Mouse (Mus musculus) heart, embryonic 11.5 days (tissue): ENCODE data around the gene Ankrd1. TPM values are rescaled to one million over a fixed set of nuclear protein-coding genes. Genes with fewer than 3 reads are reported as not detected.

Experiments used
- ATAC-seq: fragments of 200-750 bp; cut with Nextera tagmentation; replicated peaks from 2 replicates; pipeline ENCODE4 v1.8.0; 2017; ENCODE audit warnings: moderate library complexity; ENCODE audit not compliant: insufficient number of reproducible peaks, low FRiP score, low TSS enrichment
- H3K27ac ChIP-seq: fragments of 300-500 bp; sonication (generic); 2 replicates; pipeline ENCODE4 v1.5.1; 2014; ENCODE audit warnings: mild to moderate bottlenecking, low read depth, low read length
- H3K27me3 ChIP-seq: fragments of 300-500 bp; sonication (generic); 2 replicates; pipeline ENCODE4 v1.6.1; 2014; ENCODE audit warnings: mild to moderate bottlenecking, low read length, mixed read lengths; ENCODE audit not compliant: control insufficient read depth, insufficient read depth
- H3K36me3 ChIP-seq: fragments of 300-500 bp; sonication (generic); 2 replicates; pipeline ENCODE4 v1.6.1; 2014; ENCODE audit warnings: mild to moderate bottlenecking, low read length, moderate library complexity, mixed read lengths; ENCODE audit not compliant: control insufficient read depth, insufficient read depth
- H3K4me1 ChIP-seq: fragments of 300-500 bp; sonication (generic); 2 replicates; pipeline ENCODE4 v1.6.1; 2014; ENCODE audit warnings: low read length; ENCODE audit not compliant: control insufficient read depth, insufficient read depth
- H3K4me2 ChIP-seq: fragments of 300-500 bp; sonication (generic); 2 replicates; pipeline ENCODE4 v1.6.1; 2014; ENCODE audit warnings: mild to moderate bottlenecking, moderate library complexity
- H3K4me3 ChIP-seq: fragments of 300-500 bp; sonication (generic); 2 replicates; pipeline ENCODE4 v1.5.1; 2014; ENCODE audit warnings: low read depth, low read length
- H3K9ac ChIP-seq: fragments of 300-500 bp; sonication (generic); 2 replicates; pipeline ENCODE4 v1.6.1; 2014; ENCODE audit warnings: mild to moderate bottlenecking, low read depth, low read length, moderate library complexity
- H3K9me3 ChIP-seq: fragments of 300-500 bp; sonication (generic); replicated peaks from 2 replicates; pipeline ENCODE4 v1.6.1; 2016; ENCODE audit warnings: low read length; ENCODE audit not compliant: control insufficient read depth
- WGBS: fragments of 180-500 bp; shearing (Covaris S2); extraction: QIAGEN DNeasy Blood & Tissue Kit; methylation state at CpG from one replicate; pipeline ENCODE4 v1.1.7; 2014; ENCODE audit not compliant: insufficient replicate concordance; 5-methylcytosine and 5-hydroxymethylcytosine counted together
- polyA plus RNA-seq: library from polyadenylated mRNA; unstranded; fragments of >200 nt; fragmentation: Nextera tagmentation; extraction: Ambion mirVana; gene quantifications from 2 replicates; pipeline ENCODE4 v1.2.1, GENCODE M21; 2014

Gene Ankrd1
- polyA plus RNA-seq, 1 experiment from 2014 or later, result 450 TPM

GRCm38 (mm10) chr19:36098265-36098664 is 21.6 kb downstream of the Ankrd1 start:
- no peak for ATAC-seq
- WGBS, result 90% methylated on average over 1 of the region's 1 CpGs
- no peaks in the 10 kb centered on the region for H3K9me3 ChIP-seq
- no peaks in the 10 kb centered on the region for H3K4me1 ChIP-seq
- H3K36me3 ChIP-seq, result peaks cover 7% of the 10 kb centered on the region
- H3K4me2 ChIP-seq, result no peak overlapping the region
- H3K27me3 ChIP-seq, result no peaks in the 10 kb centered on the region
- no peak overlapping the region for H3K9ac ChIP-seq
- H3K27ac ChIP-seq, result no peak overlapping the region
- H3K4me3 ChIP-seq, result no peak overlapping the region

- Histone ChIP-seq H3K9ac (no peak overlapping the region), H3K4me2 (no peak overlapping the region), H3K27me3 (no peaks in the 10 kb centered on the region), H3K36me3 (peaks cover 5% of the 10 kb centered on the region), H3K27ac (no peak overlapping the region), H3K4me3 (no peak overlapping the region), H3K9me3 (no peaks in the 10 kb centered on the region), H3K4me1 (no peaks in the 10 kb centered on the region)
- ATAC-seq, result no peak
- 77% methylated on average over 3 of the region's 3 CpGs for WGBS
Measured at GRCm38 (mm10) chr19:36097194-36097593, 22.7 kb downstream of the Ankrd1 start.

- 42% methylated on average over 5 of the region's 5 CpGs for WGBS
Measured at GRCm38 (mm10) chr19:36090781-36091180, 29.1 kb downstream of the Ankrd1 start.

GRCm38 (mm10) chr19:36083262-36084225 is 36.4 kb downstream of the Ankrd1 start, which contains the start of gene Rpp30:
Gene Rpp30, plus strand, starts transcription at chr19:36083716.
- no peaks in the 10 kb centered on the region for H3K9me3 ChIP-seq
- 2% methylated on average over 34 of the region's 34 CpGs for WGBS
- peak; percentile 84 for ATAC-seq
- H3K27me3 ChIP-seq, result peaks cover 4% of the 10 kb centered on the region; the same call in 1 of the 2 replicates
- no peaks in the 10 kb centered on the region; the same call in 1 of the 2 replicates for H3K36me3 ChIP-seq
- peak within 1 kb of the TSS; percentile 59; the same call in 1 of the 2 replicates for H3K27ac ChIP-seq
- peak within 1 kb of the TSS; percentile 89 for H3K9ac ChIP-seq
- peak within 1 kb of the TSS; percentile 93 for H3K4me3 ChIP-seq
- H3K4me2 ChIP-seq, result peak within 1 kb of the TSS; percentile 87
- peaks cover 9% of the 10 kb centered on the region; the same call in 1 of the 2 replicates for H3K4me1 ChIP-seq

More at GRCm38 (mm10) chr19:36090781-36091180, 29.1 kb downstream of the Ankrd1 start:
- Histone ChIP-seq H3K27me3 (no peaks in the 10 kb centered on the region), H3K4me1 (no peaks in the 10 kb centered on the region), H3K4me2 (no peak overlapping the region), H3K4me3 (no peak overlapping the region), H3K9me3 (no peaks in the 10 kb centered on the region), H3K27ac (no peak overlapping the region), H3K9ac (no peak overlapping the region), H3K36me3 (peaks cover 6% of the 10 kb centered on the region)
- ATAC-seq, result no peak

DNA sequence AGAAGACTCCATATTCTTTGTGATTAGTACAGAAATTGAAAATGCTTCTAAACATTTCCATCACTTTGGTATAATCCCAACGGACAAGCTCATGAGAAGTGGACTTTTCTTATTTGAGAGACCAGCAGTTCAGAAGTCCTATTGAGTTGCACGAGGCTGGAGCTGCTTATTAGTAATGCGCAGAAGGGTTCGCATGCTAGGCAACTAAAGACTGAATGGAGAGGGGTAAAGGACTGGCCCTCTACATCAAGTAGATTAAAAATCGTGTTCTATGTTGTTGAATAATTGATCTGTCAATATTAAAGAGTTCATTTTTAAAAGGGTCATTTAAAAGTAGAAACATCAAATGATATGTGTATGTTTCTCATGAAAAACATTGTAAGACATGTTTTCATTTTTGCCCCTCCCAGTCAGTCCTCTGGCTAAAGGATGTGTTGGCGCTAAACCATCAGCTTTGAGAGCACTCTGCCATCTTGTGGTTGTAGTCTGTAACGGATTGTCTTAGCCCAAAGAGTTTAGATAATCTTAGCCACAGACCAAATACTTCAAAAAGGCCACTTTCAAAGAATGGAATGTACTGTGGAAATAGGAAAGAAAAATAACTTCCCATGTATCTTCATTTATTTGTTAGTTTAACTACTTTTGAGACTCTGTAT is 37.2 kb downstream of the Ankrd1 start:
- peak; percentile 71; the same call in 1 of the 2 replicates for ATAC-seq
- Histone ChIP-seq H3K9ac (peak overlapping the region; percentile 89), H3K4me3 (peak overlapping the region; percentile 93), H3K36me3 (no peaks in the 10 kb centered on the region), H3K4me2 (peak overlapping the region; percentile 87), H3K4me1 (peaks cover 9% of the 10 kb centered on the region; the same call in 1 of the 2 replicates), H3K27me3 (peaks cover 4% of the 10 kb centered on the region; the same call in 1 of the 2 replicates), H3K9me3 (no peaks in the 10 kb centered on the region), H3K27ac (no peak overlapping the region)
- 51% methylated on average over 7 of the region's 7 CpGs for WGBS

DNA sequence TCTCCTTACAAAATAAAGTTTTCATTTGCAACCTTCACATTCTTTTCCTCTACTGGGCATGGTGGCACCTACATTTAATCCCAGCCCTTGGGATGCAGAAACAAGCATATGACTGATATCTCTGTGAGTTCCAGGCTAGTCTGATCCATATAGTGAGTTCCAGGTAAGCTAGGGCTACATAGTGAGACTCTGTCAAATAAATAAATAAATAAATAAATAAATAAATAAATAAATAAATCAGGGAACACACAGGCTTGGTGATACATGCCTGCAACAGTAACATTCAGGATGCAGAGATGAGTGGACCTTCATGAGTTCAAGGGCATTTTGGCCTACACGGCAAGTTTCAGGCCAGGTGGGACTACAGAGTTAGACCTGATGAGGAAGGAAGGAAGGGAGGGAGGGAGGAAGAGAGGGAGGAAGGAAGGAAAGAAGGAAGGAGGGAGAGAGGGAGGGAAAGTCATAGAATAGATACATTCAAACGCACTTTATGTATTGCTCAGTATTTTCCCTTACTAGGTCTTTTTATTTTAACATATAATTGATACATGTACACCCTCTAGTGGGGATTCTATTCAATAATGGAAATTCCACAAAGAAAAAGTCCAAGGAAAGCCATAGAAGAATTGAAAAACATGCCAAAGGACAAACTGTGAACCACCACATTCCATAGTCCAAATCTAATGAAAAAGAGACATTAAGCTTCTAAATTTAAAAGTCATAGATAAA is 56.9 kb downstream of the Ankrd1 start:
- Histone ChIP-seq H3K27me3 (peaks cover 7% of the 10 kb centered on the region; the same call in 1 of the 2 replicates), H3K27ac (no peak overlapping the region), H3K4me1 (no peaks in the 10 kb centered on the region), H3K36me3 (no peaks in the 10 kb centered on the region), H3K9me3 (no peaks in the 10 kb centered on the region), H3K4me2 (no peak overlapping the region), H3K4me3 (no peak overlapping the region), H3K9ac (no peak overlapping the region)
- ATAC-seq, result no peak
- WGBS, result 69% methylated on average over 2 of the region's 2 CpGs
